Mouse (Mus musculus): ENCODE results near the gene Wdr83os. TPM values are rescaled to one million over a fixed set of nuclear protein-coding genes. Genes with fewer than 3 reads are reported as not detected.
"Not testable (repeated sequence)": the region's sequence is repeated elsewhere in the genome, so short reads cannot be mapped to it uniquely, and the experiment has no call there.

The Wdr83os gene
- polyA plus RNA-seq, 2 experiments: 40.6 to 61.8 TPM

DNA sequence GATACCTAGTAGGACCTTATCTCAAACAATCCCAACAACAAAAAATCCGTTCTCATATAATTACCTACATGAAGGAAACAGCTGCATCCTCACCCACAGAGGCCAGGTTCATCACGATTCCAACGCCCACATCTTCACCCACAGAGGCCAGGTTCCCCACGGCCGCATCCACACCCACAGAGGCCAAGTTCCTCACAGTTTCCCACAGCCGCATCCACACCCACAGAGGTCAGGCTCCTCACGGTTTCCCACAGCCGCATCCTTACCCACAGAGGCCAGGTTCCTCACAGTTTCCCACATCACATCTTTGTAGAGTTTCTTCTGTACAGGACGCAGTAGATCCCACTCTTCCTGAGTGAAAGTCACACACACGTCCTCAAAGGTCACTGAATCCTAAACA is 32.7 kb downstream of the Wdr83os start:
- Histone ChIP-seq H3K27ac (no peak overlapping the region), H3K4me2 (ENCODE audit: low read depth) (no peak overlapping the region), H3K4me1 (replicated peaks; ENCODE audit: control insufficient read depth in 2 of 2, insufficient read depth in 2 of 2, low read length in 1 of 2) (0 out of 4 replicates have a peak, but pooled peaks cover 0 to 3% of the 10 kb centered on the region in 2 experiments), H3K9ac (replicated peaks) (no peak overlapping the region), H3K36me3 (replicated peaks; ENCODE audit: control insufficient read depth, insufficient read depth, low read depth) (no peaks in the 10 kb centered on the region; the same call in 1 of the 2 replicates), H3K9me3 (ENCODE audit: control insufficient read depth, low read length) (no peaks in the 10 kb centered on the region), H3K27me3 (ENCODE audit: control insufficient read depth, insufficient read depth, low read length) (no peaks in the 10 kb centered on the region), H3K4me3 (ENCODE audit: insufficient read depth in 1 of 2, low read depth in 2 of 2, low read length in 2 of 2) (no peak overlapping the region)
- DNase-seq (ENCODE audit: low read depth in 3 of 3, low spot score in 3 of 3) (no peak), ATAC-seq (ENCODE audit: insufficient read depth) (no peak)
- TF ChIP-seq CTCF (IDR thresholded peaks at IDR 0.05; ENCODE audit: low read depth) (no peak), EP300 (IDR thresholded peaks at IDR 0.05; ENCODE audit: low read depth) (no peak)
- WGBS (ENCODE audit: insufficient replicate concordance): 74% methylated on average over 10 of the region's 10 CpGs

DNA sequence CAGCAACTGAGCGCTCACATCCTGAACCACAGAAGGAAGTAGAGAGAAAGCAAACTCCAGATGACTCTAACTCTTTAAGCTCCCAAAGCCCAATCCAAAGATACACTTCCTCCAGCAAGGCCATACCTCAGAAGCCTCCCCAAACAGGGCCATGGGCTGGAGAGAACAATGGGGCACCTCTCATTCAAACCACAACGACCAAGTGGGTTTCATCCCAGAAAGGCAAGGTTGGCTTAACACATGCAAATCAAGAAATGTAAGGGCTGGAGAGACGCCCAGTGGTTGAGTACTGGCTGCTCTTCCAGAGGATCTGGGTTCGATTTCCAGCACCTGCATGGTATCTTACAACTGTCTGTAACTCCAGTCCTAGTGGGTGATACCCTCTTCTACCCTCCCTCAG is 35.0 kb downstream of the Wdr83os start:
- H3K4me1 ChIP-seq (replicated peaks; ENCODE audit: control insufficient read depth in 2 of 2, insufficient read depth in 2 of 2, low read length in 1 of 2): 0 out of 4 replicates have a peak, but pooled peaks cover 0 to 3% of the 10 kb centered on the region in 2 experiments
- H3K4me2 ChIP-seq (ENCODE audit: low read depth): no peak overlapping the region
- H3K27ac ChIP-seq: no peak overlapping the region
- H3K4me3 ChIP-seq (ENCODE audit: insufficient read depth in 1 of 2, low read depth in 2 of 2, low read length in 2 of 2): no peak overlapping the region
- no peak for DNase-seq (ENCODE audit: low read depth in 3 of 3, low spot score in 3 of 3)
- no peaks in the 10 kb centered on the region; the same call in none of the 2 replicates for H3K27me3 ChIP-seq (ENCODE audit: control insufficient read depth, insufficient read depth, low read length)
- no peak overlapping the region for H3K9ac ChIP-seq (replicated peaks)
- no peaks in the 10 kb centered on the region; the same call in 1 of the 2 replicates for H3K36me3 ChIP-seq (replicated peaks; ENCODE audit: control insufficient read depth, insufficient read depth, low read depth)
- H3K9me3 ChIP-seq (ENCODE audit: control insufficient read depth, low read length): no peaks in the 10 kb centered on the region
- 34% methylated on average over 4 of the region's 4 CpGs for WGBS (ENCODE audit: insufficient replicate concordance)
- no peak for ATAC-seq (ENCODE audit: insufficient read depth)
- no peak for TF ChIP-seq EP300 (IDR thresholded peaks at IDR 0.05; ENCODE audit: low read depth)
- no peak for TF ChIP-seq CTCF (IDR thresholded peaks at IDR 0.05; ENCODE audit: low read depth)

DNA sequence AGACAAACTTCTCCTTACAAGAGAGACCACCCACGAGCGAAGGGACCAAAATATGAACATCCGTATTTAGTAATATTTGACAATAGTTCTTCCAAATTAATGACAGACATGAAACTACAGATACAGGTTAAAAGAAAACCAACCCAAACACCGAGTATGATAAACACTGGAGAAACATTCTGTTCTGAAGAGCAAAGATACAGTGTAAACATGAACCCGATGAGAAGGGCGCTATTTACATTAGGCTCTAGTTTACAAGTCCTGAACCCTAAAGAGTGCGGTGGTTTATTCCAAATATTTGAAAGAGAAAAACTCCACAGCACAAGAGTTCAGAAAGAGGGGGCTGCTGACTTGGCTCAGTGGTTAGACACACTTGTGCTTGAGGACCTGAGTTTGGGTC is 36.4 kb downstream of the Wdr83os start:
- H3K27ac ChIP-seq: no peak overlapping the region
- DNase-seq (ENCODE audit: low read depth in 3 of 3, low spot score in 3 of 3): no peak
- 0 out of 4 replicates have a peak, but pooled peaks cover 0 to 3% of the 10 kb centered on the region in 2 experiments for H3K4me1 ChIP-seq (replicated peaks; ENCODE audit: control insufficient read depth in 2 of 2, insufficient read depth in 2 of 2, low read length in 1 of 2)
- ATAC-seq (ENCODE audit: insufficient read depth): no peak
- no peaks in the 10 kb centered on the region for H3K36me3 ChIP-seq (replicated peaks; ENCODE audit: control insufficient read depth, insufficient read depth, low read depth)
- H3K9me3 ChIP-seq (ENCODE audit: control insufficient read depth, low read length): no peaks in the 10 kb centered on the region
- TF ChIP-seq CTCF (IDR thresholded peaks at IDR 0.05; ENCODE audit: low read depth) (no peak), EP300 (IDR thresholded peaks at IDR 0.05; ENCODE audit: low read depth) (no peak)
- 61% methylated on average over 7 of the region's 7 CpGs for WGBS (ENCODE audit: insufficient replicate concordance)
- no peak overlapping the region for H3K9ac ChIP-seq (replicated peaks)
- H3K27me3 ChIP-seq (ENCODE audit: control insufficient read depth, insufficient read depth, low read length): no peaks in the 10 kb centered on the region; the same call in none of the 2 replicates
- no peak overlapping the region for H3K4me3 ChIP-seq (ENCODE audit: insufficient read depth in 1 of 2, low read depth in 2 of 2, low read length in 2 of 2)
- 0 out of 2 replicates have a peak overlapping the region, but pooled peaks have one; percentile 11 for H3K4me2 ChIP-seq (ENCODE audit: low read depth)

DNA sequence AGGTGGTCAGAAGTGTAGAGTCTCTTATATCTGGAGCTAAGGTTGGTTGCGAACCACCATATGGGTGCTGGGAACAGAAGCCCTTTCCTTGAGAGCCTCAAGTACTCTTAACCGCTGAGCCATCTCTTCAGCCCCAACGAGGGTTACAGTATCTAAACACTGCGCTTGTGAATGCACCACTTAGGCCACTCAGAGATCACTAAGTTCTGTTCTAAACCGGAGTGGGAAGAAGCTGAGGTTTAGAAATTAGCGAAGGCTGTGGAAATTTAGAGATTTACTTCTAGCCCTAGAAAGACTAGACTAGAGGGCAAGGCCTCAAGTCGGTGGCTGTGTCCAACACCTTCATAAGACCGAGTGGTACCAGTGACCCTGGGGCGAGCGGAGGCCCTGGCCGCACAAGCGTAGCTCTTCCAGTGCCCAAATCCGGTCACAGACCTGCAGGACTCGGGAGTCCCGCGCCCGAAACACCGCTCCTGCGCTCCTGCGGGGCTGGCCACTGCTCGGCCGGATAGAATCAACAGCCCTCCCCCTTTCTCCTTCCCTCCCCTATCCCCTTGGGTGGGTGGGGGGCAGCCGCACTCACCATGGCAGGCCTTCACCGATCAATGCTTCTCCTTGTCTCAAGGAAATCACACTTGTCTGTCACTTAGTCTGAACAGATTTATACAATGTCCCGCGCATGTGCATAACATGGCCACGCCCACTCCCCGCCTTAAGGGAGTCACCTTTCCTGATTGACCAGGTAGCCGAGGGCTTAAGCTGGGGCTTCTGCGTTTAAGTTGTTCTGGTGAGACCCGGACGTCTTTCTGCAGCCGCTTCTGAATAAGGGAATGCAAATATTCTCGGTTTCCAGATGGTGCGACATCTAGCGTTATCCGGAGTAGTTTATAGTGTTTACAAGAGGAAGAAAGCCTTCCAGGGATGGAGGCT is 38.8 kb downstream of the Wdr83os start:
- no peak for TF ChIP-seq EP300 (IDR thresholded peaks at IDR 0.05; ENCODE audit: low read depth)
- peak; percentile 16; the same call in 1 of the 2 replicates for TF ChIP-seq CTCF (IDR thresholded peaks at IDR 0.05; ENCODE audit: low read depth)
- Histone ChIP-seq H3K9ac (replicated peaks) (peak overlapping the region; percentile 40; the same call in 1 of the 2 replicates), H3K27ac (no peak overlapping the region)

DNA sequence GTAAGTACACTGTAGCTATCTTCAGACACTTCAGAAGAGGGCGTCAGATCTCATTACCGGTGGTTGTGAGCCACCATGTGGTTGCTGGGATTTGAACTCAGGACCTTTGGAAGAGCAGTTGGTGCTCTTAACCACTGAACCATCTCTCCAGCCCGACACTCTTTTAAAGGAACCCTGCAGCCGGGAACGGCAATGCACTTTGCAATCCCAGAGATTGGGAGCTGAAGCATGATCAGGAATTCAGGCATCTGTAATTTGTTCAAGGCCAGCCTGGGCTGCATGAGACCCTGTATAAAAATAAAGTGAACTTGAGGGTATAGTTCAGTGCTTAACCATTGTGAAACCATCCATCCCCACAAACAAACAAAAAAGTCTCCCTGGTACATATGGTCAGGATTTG is 39.7 kb downstream of the Wdr83os start:
- 62% methylated on average over 5 of the region's 5 CpGs for WGBS (ENCODE audit: insufficient replicate concordance)

More for the DNA sequence above, 38.8 kb downstream of the Wdr83os start:
- WGBS (ENCODE audit: insufficient replicate concordance): 10% methylated on average over 37 of the region's 37 CpGs
- Histone ChIP-seq H3K9me3 (ENCODE audit: control insufficient read depth, low read length) (no peaks in the 10 kb centered on the region), H3K4me1 (replicated peaks; ENCODE audit: control insufficient read depth in 2 of 2, insufficient read depth in 2 of 2, low read length in 1 of 2) (0 out of 4 replicates have a peak, but pooled peaks cover 0 to 3% of the 10 kb centered on the region in 2 experiments), H3K4me3 (ENCODE audit: insufficient read depth in 1 of 2, low read depth in 2 of 2, low read length in 2 of 2) (peak overlapping the region; percentile 51 to 59), H3K27me3 (ENCODE audit: control insufficient read depth, insufficient read depth, low read length) (no peaks in the 10 kb centered on the region; the same call in none of the 2 replicates), H3K4me2 (ENCODE audit: low read depth) (peak overlapping the region; percentile 50), H3K36me3 (replicated peaks; ENCODE audit: control insufficient read depth, insufficient read depth, low read depth) (no peaks in the 10 kb centered on the region)
- ATAC-seq (ENCODE audit: insufficient read depth) (peak; percentile 35; the same call in 1 of the 2 replicates), DNase-seq (ENCODE audit: low read depth in 3 of 3, low spot score in 3 of 3) (peak in 1 of 3 experiments; percentile 30)

More for the DNA sequence above, 39.7 kb downstream of the Wdr83os start:
- H3K9me3 ChIP-seq (ENCODE audit: control insufficient read depth, low read length); H3K4me3 ChIP-seq (ENCODE audit: insufficient read depth in 1 of 2, low read depth in 2 of 2, low read length in 2 of 2); H3K27ac ChIP-seq; ATAC-seq (ENCODE audit: insufficient read depth); DNase-seq (ENCODE audit: low read depth in 3 of 3, low spot score in 3 of 3); H3K27me3 ChIP-seq (ENCODE audit: control insufficient read depth, insufficient read depth, low read length); H3K9ac ChIP-seq (replicated peaks); H3K36me3 ChIP-seq (replicated peaks; ENCODE audit: control insufficient read depth, insufficient read depth, low read depth); H3K4me2 ChIP-seq (ENCODE audit: low read depth); H3K4me1 ChIP-seq (replicated peaks; ENCODE audit: control insufficient read depth in 2 of 2, insufficient read depth in 2 of 2, low read length in 1 of 2): not testable (repeated sequence)
